Mouse (Mus musculus) brain, embryonic 14.5 days (tissue): ENCODE measurements at regions not wholly inside any gene's neighbourhood (a gene's known extent, or its start where the extent isn't known, plus 50 kb on each side); places are given as distances from the start of the nearest gene placed in this dataset.

Experiments used
- CTCF ChIP-seq: fragments of 200-500 bp; IDR thresholded peaks from 2 replicates; pipeline ENCODE4 v1.5.1; 2012; ENCODE audit warnings: inconsistent platforms, mild to moderate bottlenecking, moderate library complexity, borderline replicate concordance; ENCODE audit not compliant: insufficient read depth, insufficient read length; ENCODE audit errors: extremely low read depth
- POLR2A ChIP-seq: fragments of 200-500 bp; IDR thresholded peaks from 2 replicates; pipeline ENCODE4 v1.6.1; 2012; ENCODE audit warnings: mild to moderate bottlenecking, inconsistent platforms, borderline replicate concordance; ENCODE audit not compliant: poor library complexity, insufficient read depth, insufficient read length, severe bottlenecking; ENCODE audit errors: extremely low read depth

DNA sequence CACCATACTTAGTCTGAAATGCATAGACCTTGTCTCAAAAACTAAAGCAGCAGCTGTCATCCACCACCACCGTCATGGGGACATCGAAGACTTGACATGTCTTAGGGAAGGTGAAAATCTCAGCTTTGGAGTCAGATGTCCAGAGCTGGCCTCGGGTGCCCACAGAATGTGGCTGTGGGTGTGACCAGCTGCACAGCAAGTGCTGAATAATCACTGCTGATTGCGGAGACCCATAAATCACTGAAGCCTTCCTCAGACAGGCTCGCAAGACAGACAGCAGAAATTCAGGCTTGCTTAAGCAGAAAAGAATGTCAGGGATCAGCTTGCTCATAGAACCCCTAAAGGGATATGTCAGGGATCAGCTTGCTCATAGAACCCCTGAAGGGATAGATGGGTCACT is 120.0 kb downstream of the Rybp start:
- TF ChIP-seq CTCF, result no peak
- no peak for TF ChIP-seq POLR2A
